Mouse (Mus musculus): ENCODE results near the gene Krt86. TPM values are rescaled to one million over a fixed set of nuclear protein-coding genes. Genes with fewer than 3 reads are reported as not detected.

Gene Krt86
- not detected for total RNA-seq (2021)

DNA sequence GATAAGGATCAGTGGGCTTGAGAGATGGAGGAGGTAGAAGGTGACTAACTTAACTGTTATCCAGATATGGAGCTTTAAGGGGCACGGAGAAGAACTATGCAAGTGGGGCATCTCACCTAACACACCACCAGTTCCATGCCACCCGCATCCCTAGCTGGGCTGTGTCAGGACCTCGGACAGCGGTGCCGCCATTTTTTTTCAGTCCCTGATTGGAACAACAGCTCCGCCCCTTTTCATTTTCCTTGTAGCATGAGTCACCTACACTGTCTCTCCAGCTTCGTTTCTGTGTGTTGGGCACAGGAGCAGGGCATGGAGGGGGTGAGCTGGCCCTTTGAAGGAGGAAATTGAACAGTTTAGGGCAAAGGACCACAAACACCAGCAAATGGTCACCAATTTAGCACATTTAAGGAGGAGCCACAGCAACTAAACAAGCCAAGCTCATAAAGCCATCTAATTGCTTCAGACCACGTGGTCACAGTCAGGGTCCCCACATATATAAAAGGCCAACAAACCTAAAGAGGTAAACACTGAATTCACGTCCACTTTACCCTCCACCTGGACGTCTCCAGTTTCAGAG is at the start of gene Krt86:
Krt86 (plus strand) TSS at position 527 of the 577 bp plus-strand sequence.
- intact Hi-C loops (cut with DNase I): no loop called here
- DNase-seq (ENCODE audit: extremely low spot score in 1 of 2, low spot score in 2 of 2): no peak

DNA sequence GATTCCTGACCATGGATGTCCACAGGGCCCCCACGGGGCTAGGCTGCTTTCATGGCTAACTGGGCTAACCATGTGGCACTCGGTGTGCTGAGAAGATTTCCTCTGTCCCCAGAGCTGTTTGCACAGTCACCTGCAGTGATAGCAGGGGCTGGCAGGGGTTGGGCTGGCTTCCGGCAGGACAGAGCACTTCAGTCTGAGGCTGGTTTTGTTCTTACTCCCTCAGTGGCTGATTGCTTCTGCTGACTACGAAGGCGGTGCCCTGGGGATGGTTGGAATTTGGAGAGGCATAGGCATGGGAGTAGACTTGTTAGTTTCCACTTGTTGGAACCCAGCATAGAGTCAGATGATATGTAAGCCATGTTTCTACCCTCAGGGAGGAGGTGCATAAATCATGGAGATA is 48.4 kb upstream of the Krt86 start:
- DNase-seq (ENCODE audit: extremely low spot score in 1 of 2, low spot score in 2 of 2): no peak
- intact Hi-C loops (cut with DNase I): loop anchor here (10.0 kb wide), 1 partner anchor 80 kb away; no protein-coding TSS in a partner anchor

GRCm38 (mm10) chr15:101436611-101437010 is 36.7 kb upstream of the Krt86 start:
- intact Hi-C loops (cut with DNase I): no loop called here
- DNase-seq (ENCODE audit: extremely low spot score in 1 of 2, low spot score in 2 of 2): no peak

- intact Hi-C loops (cut with DNase I): no loop called here
- DNase-seq (ENCODE audit: extremely low spot score in 1 of 2, low spot score in 2 of 2): no peak
These were observed 34.7 kb upstream of the Krt86 start, which contains the start of gene Krt87 for GRCm38 (mm10) chr15:101438555-101438954. Gene Krt87, minus strand, starts transcription at chr15:101438804.

- intact Hi-C loops (cut with DNase I): no loop called here
- peak in 1 of 2 experiments; percentile 15 for DNase-seq (ENCODE audit: extremely low spot score in 1 of 2, low spot score in 2 of 2)
These were observed 32.4 kb upstream of the Krt86 start for GRCm38 (mm10) chr15:101440837-101441236.

GRCm38 (mm10) chr15:101446572-101446971 is 26.7 kb upstream of the Krt86 start:
- no peak for DNase-seq (ENCODE audit: extremely low spot score in 1 of 2, low spot score in 2 of 2)
- intact Hi-C loops (cut with DNase I): no loop called here

DNA sequence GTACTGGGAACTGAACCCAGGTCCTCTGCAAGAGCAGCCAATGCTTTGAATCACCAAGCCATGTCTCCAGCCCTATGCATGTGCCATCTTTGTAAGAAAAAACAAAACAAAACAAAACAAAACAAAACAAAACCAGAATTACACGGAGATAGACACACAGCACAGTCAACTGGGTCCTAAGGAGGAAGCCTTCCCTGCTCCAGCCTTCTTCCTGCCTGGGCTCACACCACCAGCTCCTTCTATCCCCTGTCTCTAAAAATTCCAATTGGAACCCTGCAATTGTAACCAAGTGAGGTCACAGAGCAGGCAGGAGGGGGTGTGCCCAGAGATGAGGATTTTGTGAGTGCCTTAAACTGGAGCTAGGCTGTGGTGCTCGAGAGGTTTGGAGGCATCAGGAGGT is 25.8 kb upstream of the Krt86 start, which contains the start of gene Krt88:
Krt88 (plus strand) TSS at position 301 of the 400 bp plus-strand sequence.
- intact Hi-C loops (cut with DNase I): no loop called here
- no peak for DNase-seq (ENCODE audit: extremely low spot score in 1 of 2, low spot score in 2 of 2)

DNA sequence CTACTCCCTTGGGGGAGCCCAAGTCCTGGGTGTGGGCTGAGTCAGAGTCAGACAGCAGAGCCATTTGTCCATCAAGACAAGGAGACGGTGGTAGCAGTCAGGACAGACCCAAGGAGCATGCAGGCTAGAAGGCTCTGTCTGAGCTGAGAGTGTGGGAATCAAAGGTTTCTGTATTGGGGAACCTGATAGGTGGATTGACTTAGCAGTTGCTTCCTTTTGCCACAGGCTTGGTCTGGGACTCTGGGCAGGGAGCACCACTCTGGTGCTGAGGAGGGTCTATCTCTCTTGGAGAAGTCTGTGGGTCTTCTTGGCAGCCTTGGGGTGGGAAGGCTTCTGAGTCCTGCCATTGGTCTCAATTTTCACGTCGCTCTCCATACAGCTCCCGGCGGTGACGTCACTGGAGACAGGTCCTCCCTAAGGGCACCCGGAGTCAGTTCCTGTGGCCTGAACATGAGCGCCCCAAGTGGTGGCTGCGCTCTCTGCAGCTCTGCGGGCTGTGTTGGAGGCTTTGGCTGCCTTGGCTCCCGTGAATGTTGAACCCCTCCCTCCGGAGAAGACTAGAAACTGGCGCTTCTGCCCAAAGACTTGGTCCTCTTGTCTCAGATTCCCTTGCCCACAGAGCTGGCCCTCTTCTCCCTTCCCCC is 20.1 kb upstream of the Krt86 start:
- peak; percentile 37 to 85 for DNase-seq (ENCODE audit: extremely low spot score in 1 of 2, low spot score in 2 of 2)
- intact Hi-C loops (cut with DNase I): no loop called here

DNA sequence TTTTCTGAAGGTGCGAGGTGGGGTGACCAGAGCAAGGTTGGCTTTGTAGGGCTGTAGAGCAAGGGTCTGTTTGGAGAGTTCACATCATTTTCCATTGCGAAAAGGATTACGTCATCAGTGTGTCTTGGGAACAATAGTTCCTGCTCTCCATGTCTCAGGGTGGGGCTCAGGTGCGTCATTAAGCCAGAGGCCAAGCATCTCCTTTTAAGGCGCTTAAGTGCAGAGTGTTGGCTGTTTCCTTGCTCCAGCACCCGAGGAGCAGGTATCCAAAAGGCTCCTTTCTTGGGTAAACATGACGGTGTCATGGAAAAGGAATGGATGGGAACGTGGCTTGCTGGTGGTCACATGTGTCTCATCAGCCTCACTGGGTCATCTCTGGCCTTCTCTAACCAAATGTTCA is 18.5 kb upstream of the Krt86 start:
- intact Hi-C loops (cut with DNase I): no loop called here
- DNase-seq (ENCODE audit: extremely low spot score in 1 of 2, low spot score in 2 of 2): no peak

DNA sequence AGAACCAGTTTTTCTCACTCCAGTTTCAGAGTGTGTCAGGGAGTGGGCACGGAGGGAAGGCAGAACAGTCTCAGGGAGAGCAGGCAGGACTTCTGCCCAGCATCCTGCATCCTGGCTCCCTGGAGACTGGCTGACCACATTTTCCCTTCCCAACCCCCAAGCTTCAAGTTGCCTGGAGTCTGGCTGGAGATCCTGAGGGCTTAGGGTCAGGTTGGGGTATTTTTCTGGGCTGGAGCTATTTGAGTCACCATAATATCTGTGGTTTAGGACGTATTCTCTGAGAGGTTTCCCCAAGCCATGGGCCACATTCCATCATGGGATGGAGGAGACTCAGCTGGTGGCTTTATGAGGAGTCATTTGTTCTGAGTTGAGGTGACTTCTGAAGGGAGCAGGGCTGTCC is 18.0 kb upstream of the Krt86 start:
- intact Hi-C loops (cut with DNase I): no loop called here
- no peak for DNase-seq (ENCODE audit: extremely low spot score in 1 of 2, low spot score in 2 of 2)

DNA sequence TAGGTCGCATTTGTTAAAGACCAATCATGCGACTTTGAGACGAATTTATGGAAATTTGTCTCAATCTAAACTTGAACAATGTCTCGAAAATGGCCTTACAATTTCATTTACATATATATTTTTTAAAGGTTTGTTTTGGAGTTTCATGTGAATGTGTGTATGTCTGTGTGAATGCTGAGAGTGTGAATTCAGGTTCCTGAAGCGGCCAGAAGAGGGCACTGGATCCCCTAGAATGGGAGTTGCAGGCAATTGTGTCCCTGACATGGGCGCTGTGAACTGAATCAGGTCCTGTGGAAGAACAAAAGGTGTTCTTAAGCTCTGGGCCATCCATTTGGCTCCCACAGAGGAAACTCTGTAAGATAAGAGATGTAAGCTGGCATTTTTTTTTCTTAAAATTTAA is 17.4 kb upstream of the Krt86 start:
- no peak for DNase-seq (ENCODE audit: extremely low spot score in 1 of 2, low spot score in 2 of 2)
- intact Hi-C loops (cut with DNase I): no loop called here

DNA sequence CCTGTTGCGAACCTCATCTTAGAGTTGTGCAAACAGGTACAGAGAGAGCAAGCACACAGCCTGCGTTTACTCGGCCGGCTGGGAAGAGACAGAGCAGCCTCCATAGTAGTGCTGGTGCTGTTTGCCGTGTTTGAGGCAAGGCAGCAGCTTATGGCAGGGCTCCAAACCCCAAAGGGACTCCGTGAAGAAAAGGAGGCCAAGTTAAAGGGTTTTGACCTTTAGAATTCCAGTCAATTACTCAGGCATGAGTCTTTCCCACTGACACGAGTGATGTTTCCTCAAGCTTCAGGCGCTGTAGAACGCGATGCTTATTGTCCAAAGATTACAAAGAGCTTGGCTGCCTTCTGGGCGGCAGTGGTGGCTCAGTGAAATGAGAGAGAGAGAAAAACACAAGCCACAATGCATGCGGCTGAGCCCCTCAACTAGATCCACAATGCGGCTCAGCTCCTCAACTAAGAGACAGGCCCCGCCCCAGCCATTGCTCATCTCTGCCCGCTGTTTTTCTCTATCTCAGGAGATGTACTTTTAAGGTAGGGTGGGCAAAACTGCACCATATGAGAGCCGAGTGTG is 14.8 kb upstream of the Krt86 start:
- peak in 1 of 2 experiments; percentile 60 for DNase-seq (ENCODE audit: extremely low spot score in 1 of 2, low spot score in 2 of 2)
- intact Hi-C loops (cut with DNase I): no loop called here

DNA sequence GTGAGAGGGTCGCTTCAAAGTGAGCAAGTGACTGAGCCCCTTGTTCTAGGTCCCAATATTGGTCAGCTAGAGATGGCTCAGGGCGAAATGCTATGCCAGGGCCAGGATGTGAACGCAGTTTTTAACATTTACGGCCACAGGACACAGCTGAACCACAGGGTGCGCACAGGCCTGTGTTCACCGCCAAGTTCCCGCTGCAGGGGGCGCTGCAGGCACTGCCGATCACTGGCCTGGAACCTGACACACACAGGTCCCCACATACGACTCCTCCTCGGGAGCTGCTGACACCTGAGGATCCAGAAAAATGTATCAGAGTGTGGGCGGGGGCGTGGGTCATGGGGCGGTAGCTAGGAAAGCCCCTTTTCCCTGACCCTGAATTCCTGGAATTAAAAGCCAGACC is 14.0 kb upstream of the Krt86 start:
- peak in 1 of 2 experiments; percentile 40 for DNase-seq (ENCODE audit: extremely low spot score in 1 of 2, low spot score in 2 of 2)
- intact Hi-C loops (cut with DNase I): no loop called here

DNA sequence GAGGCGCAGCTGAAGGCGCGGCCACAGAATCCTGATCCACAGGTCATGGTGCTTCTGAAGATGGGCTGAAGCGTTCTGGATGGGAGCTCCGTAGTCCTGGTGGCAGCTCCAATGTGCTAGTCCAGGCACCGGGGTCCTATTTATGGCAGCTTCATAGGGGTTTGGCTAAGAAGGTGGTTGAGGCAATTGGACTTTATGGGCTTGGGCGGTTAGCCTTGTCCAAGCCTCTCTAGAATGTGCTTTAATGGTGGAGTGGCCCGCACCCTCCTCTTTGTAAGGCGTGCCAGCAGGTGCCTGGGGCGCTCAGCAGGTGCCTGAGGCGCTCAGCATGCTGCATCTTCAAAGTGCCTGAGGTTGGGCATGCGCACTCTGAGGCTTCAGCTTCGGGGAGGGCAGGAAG is 9.6 kb upstream of the Krt86 start, which contains the start of gene Krt81:
Krt81 (minus strand) TSS at position 101 of the 400 bp plus-strand sequence.
- DNase-seq (ENCODE audit: extremely low spot score in 1 of 2, low spot score in 2 of 2): no peak
- intact Hi-C loops (cut with DNase I): no loop called here

- DNase-seq (ENCODE audit: extremely low spot score in 1 of 2, low spot score in 2 of 2): no peak
- intact Hi-C loops (cut with DNase I): no loop called here
These were observed 4.2 kb upstream of the Krt86 start for GRCm38 (mm10) chr15:101469093-101469492.

GRCm38 (mm10) chr15:101479007-101479665 is 5.9 kb downstream of the Krt86 start:
- peak; percentile 7 to 74 for DNase-seq (ENCODE audit: extremely low spot score in 1 of 2, low spot score in 2 of 2)
- intact Hi-C loops (cut with DNase I): no loop called here

GRCm38 (mm10) chr15:101479666-101480060 is 6.4 kb downstream of the Krt86 start:
- no peak for DNase-seq (ENCODE audit: extremely low spot score in 1 of 2, low spot score in 2 of 2)
- intact Hi-C loops (cut with DNase I): no loop called here

GRCm38 (mm10) chr15:101482056-101482455 is 8.8 kb downstream of the Krt86 start:
- intact Hi-C loops (cut with DNase I): no loop called here

GRCm38 (mm10) chr15:101483646-101484045 is 10.4 kb downstream of the Krt86 start:
- no peak for DNase-seq (ENCODE audit: extremely low spot score in 1 of 2, low spot score in 2 of 2)
- intact Hi-C loops (cut with DNase I): no loop called here

More at GRCm38 (mm10) chr15:101482056-101482455, 8.8 kb downstream of the Krt86 start:
- DNase-seq (ENCODE audit: extremely low spot score in 1 of 2, low spot score in 2 of 2): no peak

- no peak for DNase-seq (ENCODE audit: extremely low spot score in 1 of 2, low spot score in 2 of 2)
- intact Hi-C loops (cut with DNase I): no loop called here
These were observed 11.7 kb downstream of the Krt86 start for GRCm38 (mm10) chr15:101484939-101485338.
